Mouse (Mus musculus) MEL (cell line): Measurements from ENCODE around the gene Gpr146. TPM values are rescaled to one million over a fixed set of nuclear protein-coding genes. Genes with fewer than 3 reads are reported as not detected.

Experiments
- DNase-seq: peaks from one replicate; pipeline ENCODE4 v3.0.0; 2011; ENCODE audit warnings: low read depth, low spot score
- H3K27ac ChIP-seq: 2 replicates; pipeline ENCODE4 v1.5.1; 2012; ENCODE audit warnings: low read depth, mild to moderate bottlenecking, control low read depth, low read length, moderate library complexity; ENCODE audit not compliant: control insufficient read depth
- H3K27me3 ChIP-seq, 2 experiments: fragments of 150-350 bp in 1 of 2; sonication (generic) in 1 of 2; 2 replicates each; pipeline ENCODE4 v1.6.1; 2012; ENCODE audit warnings: low read length in 2 of 2, mild to moderate bottlenecking in 2 of 2, improper control_type of control experiment in 1 of 2, moderate library complexity in 1 of 2; ENCODE audit not compliant: insufficient read depth in 2 of 2, control insufficient read depth in 1 of 2
- H3K36me3 ChIP-seq, 2 experiments: 2 replicates each; pipeline ENCODE4 v1.6.1; 2012 to 2014; ENCODE audit warnings: low read length in 2 of 2, improper control_type of control experiment in 1 of 2, inconsistent platforms in 1 of 2, mild to moderate bottlenecking in 1 of 2; ENCODE audit not compliant: insufficient read depth in 2 of 2, control insufficient read depth in 1 of 2
- H3K4me1 ChIP-seq, 2 experiments: fragments of 150-350 bp in 1 of 2; sonication (generic) in 1 of 2; 2 replicates each; pipeline ENCODE4 v1.6.1; 2012; ENCODE audit warnings: low read length in 2 of 2, improper control_type of control experiment in 1 of 2, mild to moderate bottlenecking in 1 of 2; ENCODE audit not compliant: insufficient read depth in 2 of 2, control insufficient read depth in 1 of 2
- H3K4me3 ChIP-seq, 2 experiments: fragments of 150-350 bp in 1 of 2; sonication (generic) in 1 of 2; 2 replicates each; pipeline ENCODE4 v1.5.1; 2012; ENCODE audit warnings: low read depth in 2 of 2, low read length in 2 of 2, mild to moderate bottlenecking in 2 of 2, moderate library complexity in 2 of 2, control low read depth in 1 of 2, improper control_type of control experiment in 1 of 2; ENCODE audit not compliant: control insufficient read depth in 1 of 2, insufficient read depth in 1 of 2
- H3K79me2 ChIP-seq: 2 replicates; pipeline ENCODE4 v1.6.1; 2012; ENCODE audit warnings: mild to moderate bottlenecking, low read length, moderate library complexity; ENCODE audit not compliant: control insufficient read depth, poor library complexity, insufficient read depth
- H3K9ac ChIP-seq: 2 replicates; pipeline ENCODE4 v1.6.1; 2012; ENCODE audit warnings: low read depth, mild to moderate bottlenecking, control low read depth, low read length, moderate library complexity; ENCODE audit not compliant: control insufficient read depth, poor library complexity, severe bottlenecking
- H3K9me3 ChIP-seq: fragments of 150-350 bp; sonication (generic); replicated peaks from 2 replicates; pipeline ENCODE4 v1.6.1; 2012; ENCODE audit warnings: mild to moderate bottlenecking, low read length, improper control_type of control experiment, moderate library complexity; ENCODE audit not compliant: insufficient read depth
- BHLHE40 ChIP-seq: IDR thresholded peaks from 2 replicates; pipeline ENCODE4 v1.6.1; 2012; ENCODE audit warnings: low read depth, mild to moderate bottlenecking, inconsistent platforms, low read length, improper control_type of control experiment, borderline replicate concordance
- CHD1 ChIP-seq: IDR thresholded peaks from 2 replicates; pipeline ENCODE4 v1.6.1; 2012; ENCODE audit warnings: low read depth, mild to moderate bottlenecking, inconsistent platforms, low read length, improper control_type of control experiment
- CHD2 ChIP-seq: IDR thresholded peaks from 2 replicates; pipeline ENCODE4 v1.6.1; 2011; ENCODE audit warnings: low read length, improper control_type of control experiment
- EP300 ChIP-seq, 2 experiments: IDR thresholded peaks; 2 replicates each; pipeline ENCODE4 v1.6.1; 2011; ENCODE audit warnings: improper control_type of control experiment in 2 of 2, low read length in 2 of 2, low read depth in 1 of 2, mild to moderate bottlenecking in 1 of 2
- ETS1 ChIP-seq: IDR thresholded peaks from 2 replicates; pipeline ENCODE4 v1.6.1; 2012; ENCODE audit warnings: low read depth, mild to moderate bottlenecking, inconsistent platforms, low read length, improper control_type of control experiment, moderate library complexity
- GABPA ChIP-seq: IDR thresholded peaks from 2 replicates; pipeline ENCODE4 v1.6.1; 2012; ENCODE audit warnings: low read depth, mild to moderate bottlenecking, inconsistent platforms, low read length, improper control_type of control experiment, moderate library complexity
- GATA1 ChIP-seq: IDR thresholded peaks from 2 replicates; pipeline ENCODE4 v1.6.1; 2011; ENCODE audit warnings: low read depth, low read length, improper control_type of control experiment
- HCFC1 ChIP-seq: IDR thresholded peaks from 2 replicates; pipeline ENCODE4 v1.6.1; 2012; ENCODE audit warnings: low read depth, mild to moderate bottlenecking, inconsistent platforms, low read length, improper control_type of control experiment, moderate library complexity
- MAFK ChIP-seq: IDR thresholded peaks from 2 replicates; pipeline ENCODE4 v1.6.1; 2011; ENCODE audit warnings: low read depth, mild to moderate bottlenecking, low read length, improper control_type of control experiment, borderline replicate concordance
- MAZ ChIP-seq: IDR thresholded peaks from 2 replicates; pipeline ENCODE4 v1.6.1; 2012; ENCODE audit warnings: low read depth, mild to moderate bottlenecking, inconsistent platforms, low read length, improper control_type of control experiment
- MEF2A ChIP-seq: IDR thresholded peaks from 2 replicates; pipeline ENCODE4 v1.6.1; 2014; ENCODE audit warnings: low read depth, mild to moderate bottlenecking, inconsistent platforms, low read length, improper control_type of control experiment; ENCODE audit not compliant: poor library complexity, insufficient replicate concordance, severe bottlenecking; ENCODE audit errors: extremely low read depth
- MXI1 ChIP-seq: IDR thresholded peaks from 2 replicates; pipeline ENCODE4 v1.6.1; 2011; ENCODE audit warnings: mild to moderate bottlenecking, low read depth, low read length, improper control_type of control experiment
- MYC ChIP-seq: IDR thresholded peaks from 2 replicates; pipeline ENCODE4 v1.6.1; 2011; ENCODE audit warnings: low read depth, mild to moderate bottlenecking, low read length, improper control_type of control experiment, moderate library complexity
- POLR2A ChIP-seq, 2 experiments: IDR thresholded peaks; 2 replicates each; pipeline ENCODE4 v1.6.1; 2011 to 2012; ENCODE audit warnings: low read length in 2 of 2, mild to moderate bottlenecking in 2 of 2, control low read depth in 1 of 2, improper control_type of control experiment in 1 of 2, low read depth in 1 of 2, moderate library complexity in 1 of 2; ENCODE audit not compliant: control insufficient read depth in 1 of 2, insufficient read depth in 1 of 2, poor library complexity in 1 of 2
- POLR2AphosphoS2 ChIP-seq: IDR thresholded peaks from 2 replicates; pipeline ENCODE4 v1.6.1; 2011; ENCODE audit warnings: low read length, improper control_type of control experiment
- POLR2AphosphoS5 ChIP-seq: IDR thresholded peaks from 2 replicates; pipeline ENCODE4 v1.6.1; 2012; ENCODE audit warnings: low read depth, borderline replicate concordance, mild to moderate bottlenecking, inconsistent platforms, low read length, moderate library complexity, mixed read lengths
- RCOR1 ChIP-seq: IDR thresholded peaks from 2 replicates; pipeline ENCODE4 v1.6.1; 2012; ENCODE audit warnings: low read depth, mild to moderate bottlenecking, inconsistent platforms, low read length, improper control_type of control experiment
- SIN3A ChIP-seq: IDR thresholded peaks from 2 replicates; pipeline ENCODE4 v1.6.1; 2012; ENCODE audit warnings: low read length, improper control_type of control experiment, inconsistent platforms
- TAL1 ChIP-seq: IDR thresholded peaks from 2 replicates; pipeline ENCODE4 v1.6.1; 2012; ENCODE audit warnings: mild to moderate bottlenecking, inconsistent platforms, low read length, moderate library complexity, mixed read lengths
- TBP ChIP-seq: IDR thresholded peaks from 2 replicates; pipeline ENCODE4 v1.8.0; 2011; ENCODE audit warnings: low read depth, low read length, improper control_type of control experiment
- TCF12 ChIP-seq: IDR thresholded peaks from 2 replicates; pipeline ENCODE4 v1.6.1; 2014; ENCODE audit warnings: low read depth, mild to moderate bottlenecking, inconsistent platforms, low read length, improper control_type of control experiment, moderate library complexity
- USF1 ChIP-seq: IDR thresholded peaks from 2 replicates; pipeline ENCODE4 v1.6.1; 2014; ENCODE audit warnings: low read depth, mild to moderate bottlenecking, inconsistent platforms, low read length, improper control_type of control experiment, moderate library complexity
- USF2 ChIP-seq, 2 experiments: IDR thresholded peaks; 2 replicates each; pipeline ENCODE4 v1.6.1; 2011 to 2012; ENCODE audit warnings: improper control_type of control experiment in 2 of 2, low read length in 2 of 2, borderline replicate concordance in 1 of 2, inconsistent platforms in 1 of 2, low read depth in 1 of 2, mild to moderate bottlenecking in 1 of 2; ENCODE audit not compliant: insufficient read depth in 1 of 2
- ZC3H11A ChIP-seq: IDR thresholded peaks from 2 replicates; pipeline ENCODE4 v1.6.1; 2012; ENCODE audit warnings: low read depth, mild to moderate bottlenecking, inconsistent platforms, low read length, improper control_type of control experiment
- ZMIZ1 ChIP-seq: IDR thresholded peaks from 2 replicates; pipeline ENCODE4 v1.6.1; 2012; ENCODE audit warnings: low read depth, mild to moderate bottlenecking, inconsistent platforms, low read length, improper control_type of control experiment, moderate library complexity
- ZNF384 ChIP-seq: IDR thresholded peaks from 2 replicates; pipeline ENCODE4 v1.6.1; 2012; ENCODE audit warnings: low read depth, mild to moderate bottlenecking, inconsistent platforms, low read length, improper control_type of control experiment
- polyA plus RNA-seq, 2 experiments: library from polyadenylated mRNA; stranded (reverse) in 1 of 2; unstranded in 1 of 2; fragments of >175 nt in 1 of 2; fragments of >200 nt in 1 of 2; gene quantifications; 2 replicates each; pipeline versions ENCODE4 v1.2.1 to v1.2.4; 2012; ENCODE audit warnings: low replicate concordance in 2 of 2, low read depth in 1 of 2; ENCODE audit not compliant: insufficient read length in 2 of 2, insufficient read depth in 1 of 2, missing spikeins in 1 of 2
- total RNA-seq: library from RNA; depleted of rRNA; stranded (reverse); fragments of 300-350 nt; gene quantifications from 2 replicates; pipeline ENCODE4 v1.2.3, GENCODE M21; 2012

The Gpr146 gene
- total and polyA plus RNA-seq, 3 experiments, result 0.92 to 4.5 TPM; not detected in 1

DNA sequence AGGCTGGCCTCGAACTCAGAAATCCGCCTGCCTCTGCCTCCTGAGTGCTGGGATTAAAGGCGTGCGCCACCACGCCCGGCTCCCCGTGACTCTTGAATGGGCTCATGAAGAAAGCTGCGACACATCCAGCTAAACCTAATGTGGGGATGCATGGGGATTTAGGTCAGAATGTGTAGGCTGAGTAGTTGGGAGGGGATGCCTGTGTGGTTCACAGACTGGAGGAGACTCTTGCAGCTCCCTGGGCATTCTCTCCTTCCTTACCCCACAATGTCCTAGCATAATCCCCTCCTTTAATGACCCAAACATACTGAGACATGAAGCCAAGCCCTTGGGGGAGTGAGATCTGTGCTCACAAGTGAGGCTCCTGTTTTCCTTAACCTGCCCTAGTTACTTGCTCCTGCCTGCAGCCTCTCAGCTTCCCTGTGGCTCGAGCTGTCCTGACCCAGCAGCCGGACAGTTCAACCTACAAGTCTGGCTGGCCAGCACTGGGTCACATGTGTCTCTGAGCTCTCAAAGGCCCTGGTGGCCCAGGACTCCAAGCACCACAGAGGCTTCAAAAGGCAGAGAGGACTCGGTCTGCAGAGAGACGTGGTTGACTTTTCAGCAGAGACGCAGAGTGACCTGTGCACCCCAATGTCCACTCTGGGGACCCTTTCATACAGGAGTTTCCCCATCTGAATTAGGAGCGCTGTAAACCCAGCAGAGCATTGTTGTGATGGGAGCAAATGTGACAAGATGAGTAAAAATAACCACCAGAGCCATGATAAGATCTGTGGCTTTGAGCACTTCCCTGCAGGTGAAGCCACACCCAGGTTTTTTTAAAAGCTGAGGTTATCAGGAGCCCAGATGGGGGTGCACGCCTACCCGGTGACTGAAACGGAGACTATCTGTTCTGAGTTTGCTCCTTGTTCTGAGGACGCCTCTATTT is 4.4 kb downstream of the Gpr146 start:
- Histone ChIP-seq H3K79me2 (peaks cover 14% of the 10 kb centered on the region), H3K27me3 (no peaks in the 10 kb centered on the region), H3K4me3 (peak overlapping the region; percentile 14 to 66; a peak in 3 of 4 replicates), H3K9ac (peak overlapping the region; percentile 81), H3K4me1 (peaks cover 18 to 36% of the 10 kb centered on the region in 2 experiments), H3K27ac (peak overlapping the region; percentile 98), H3K9me3 (no peaks in the 10 kb centered on the region), H3K36me3 (peaks cover 0 to 30% of the 10 kb centered on the region in 2 experiments; a peak in 2 of 4 replicates)
- DNase-seq, result peak; percentile 92
- TF ChIP-seq ZMIZ1 (0 out of 2 replicates have a peak, but pooled peaks have one; percentile 23), MAFK (no peak; the same call in 1 of the 2 replicates), EP300 (IDR thresholded peaks at IDR 0.05; ENCODE audit: low read depth in 1 of 2, low read length in 2 of 2) (peak; percentile 91 to 95), BHLHE40 (peak; percentile 94), ZC3H11A (no peak), CHD1 (0 out of 2 replicates have a peak, but pooled peaks have one; percentile 61), SIN3A (peak; percentile 92), HCFC1 (no peak), MXI1 (peak; percentile 65), TCF12 (peak; percentile 96), MAZ (no peak; the same call in 1 of the 2 replicates), POLR2AphosphoS2 (no peak), MYC (peak; percentile 66; the same call in 1 of the 2 replicates), TAL1 (peak; percentile 73), USF1 (no peak), GATA1 (peak; percentile 98), POLR2AphosphoS5 (no peak), USF2 (IDR thresholded peaks at IDR 0.05; ENCODE audit: borderline replicate concordance in 1 of 2, insufficient read depth in 1 of 2, low read depth in 1 of 2, low read length in 2 of 2) (no peak), MEF2A (peak; percentile 98), CHD2 (no peak), ZNF384 (peak; percentile 98), RCOR1 (peak; percentile 77), POLR2A (IDR thresholded peaks at IDR 0.05; ENCODE audit: control insufficient read depth in 1 of 2, insufficient read depth in 1 of 2, low read depth in 1 of 2, low read length in 2 of 2, poor library complexity in 1 of 2) (peak in 1 of 2 experiments; percentile 2; a peak in 1 of 4 replicates), TBP (0 out of 2 replicates have a peak, but pooled peaks have one; percentile 50), ETS1 (peak; percentile 99), GABPA (no peak)
